Mouse (Mus musculus) neural tube, embryonic 13.5 days (tissue): Measurements from ENCODE around the gene Fbxo6. TPM values are rescaled to one million over a fixed set of nuclear protein-coding genes. Genes with fewer than 3 reads are reported as not detected.
"Not testable (repeated sequence)": the region's sequence is repeated elsewhere in the genome, so short reads cannot be mapped to it uniquely, and the experiment has no call there.

Experiments
- ATAC-seq: fragments of 200-750 bp; cut with Nextera tagmentation; 2 replicates; pipeline ENCODE4 v1.8.0; 2017; ENCODE audit warnings: low read depth, mild to moderate bottlenecking, moderate TSS enrichment, moderate library complexity
- H3K27ac ChIP-seq: fragments of 300-500 bp; sonication (generic); replicated peaks from 2 replicates; pipeline ENCODE4 v1.5.1; 2015; ENCODE audit warnings: moderate library complexity, mild to moderate bottlenecking, inconsistent platforms
- H3K27me3 ChIP-seq: fragments of 300-500 bp; sonication (generic); 2 replicates; pipeline ENCODE4 v1.6.1; 2015; ENCODE audit warnings: mild to moderate bottlenecking, inconsistent platforms
- H3K36me3 ChIP-seq: fragments of 300-500 bp; sonication (generic); 2 replicates; pipeline ENCODE4 v1.6.1; 2015; ENCODE audit warnings: mild to moderate bottlenecking, inconsistent platforms
- H3K4me1 ChIP-seq: fragments of 300-500 bp; sonication (generic); replicated peaks from 2 replicates; pipeline ENCODE4 v1.6.1; 2015; ENCODE audit warnings: inconsistent platforms
- H3K4me2 ChIP-seq: fragments of 300-500 bp; sonication (generic); 2 replicates; pipeline ENCODE4 v1.6.1; 2015; ENCODE audit warnings: inconsistent platforms, mild to moderate bottlenecking, moderate library complexity
- H3K4me3 ChIP-seq: fragments of 300-500 bp; sonication (generic); 2 replicates; pipeline ENCODE4 v1.5.1; 2015; ENCODE audit warnings: mild to moderate bottlenecking, inconsistent platforms
- H3K9ac ChIP-seq: fragments of 300-500 bp; sonication (generic); 2 replicates; pipeline ENCODE4 v1.6.1; 2015; ENCODE audit warnings: moderate library complexity, mild to moderate bottlenecking, inconsistent platforms
- H3K9me3 ChIP-seq: fragments of 300-500 bp; sonication (generic); 2 replicates; pipeline ENCODE4 v1.6.1; 2016; ENCODE audit warnings: inconsistent platforms
- WGBS: fragments of 180-500 bp; shearing (Covaris S2); methylation state at CpG from one replicate; pipeline ENCODE4 v1.1.7; 2015; 5-methylcytosine and 5-hydroxymethylcytosine counted together
- polyA plus RNA-seq: library from polyadenylated mRNA; unstranded; fragments of >200 nt; fragmentation: Nextera tagmentation; extraction: Ambion mirVana; gene quantifications from 2 replicates; pipeline ENCODE4 v1.2.1, GENCODE M21; 2015

The Fbxo6 gene
- 16.4 and 16.6 TPM in 2 replicates for polyA plus RNA-seq

DNA sequence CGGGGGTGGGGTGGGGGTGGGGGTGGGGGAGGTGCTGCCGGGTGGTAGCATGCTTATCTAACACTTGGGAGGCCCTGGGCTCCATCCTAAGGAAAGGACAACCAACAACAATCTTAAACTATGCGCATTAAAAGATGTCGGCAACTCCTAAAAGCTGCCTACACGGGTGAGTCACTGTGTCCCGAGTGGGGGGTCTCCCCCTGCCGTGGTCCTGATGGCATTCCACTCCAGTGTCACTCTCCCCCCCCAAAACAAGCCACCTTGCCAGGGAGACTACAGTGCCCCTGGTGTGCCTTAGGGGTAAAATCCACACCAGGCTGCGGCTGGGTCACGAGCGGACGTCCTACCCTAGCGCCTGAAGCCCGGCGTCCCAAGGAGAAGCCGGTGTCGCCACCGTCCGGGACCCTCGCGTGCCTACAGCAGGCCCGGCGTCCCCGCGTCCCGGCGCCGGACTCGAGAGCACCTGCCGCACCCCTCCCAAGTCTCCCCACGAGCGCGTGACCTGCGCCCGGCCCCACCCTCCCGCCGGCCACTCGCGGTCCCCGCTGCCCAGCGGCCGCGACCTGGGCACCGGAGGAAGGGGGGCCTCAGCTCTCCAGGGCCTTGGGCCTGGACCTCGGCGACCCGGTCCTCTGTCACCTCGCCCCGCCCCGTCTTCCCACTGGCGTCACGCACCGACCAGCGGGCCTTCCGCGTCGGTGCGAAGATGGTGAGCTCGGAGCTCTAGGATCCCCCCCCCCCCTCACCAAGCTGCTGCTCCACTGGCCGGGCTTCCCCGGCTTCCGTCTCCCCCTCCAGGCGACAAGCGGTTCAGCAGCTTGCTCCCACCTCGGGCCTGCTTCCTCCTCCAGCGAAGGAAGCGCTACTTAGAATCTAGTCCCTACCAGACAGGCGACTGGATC lies at the start of gene Fbxo6:
Gene Fbxo6, minus strand, starts transcription at position 874 of the 902 bp plus-strand sequence.
- ATAC-seq: peak; percentile 91
- H3K36me3 ChIP-seq: peaks cover 66% of the 10 kb centered on the region
- WGBS: under 1% methylated on average over 60 of the region's 67 CpGs

DNA sequence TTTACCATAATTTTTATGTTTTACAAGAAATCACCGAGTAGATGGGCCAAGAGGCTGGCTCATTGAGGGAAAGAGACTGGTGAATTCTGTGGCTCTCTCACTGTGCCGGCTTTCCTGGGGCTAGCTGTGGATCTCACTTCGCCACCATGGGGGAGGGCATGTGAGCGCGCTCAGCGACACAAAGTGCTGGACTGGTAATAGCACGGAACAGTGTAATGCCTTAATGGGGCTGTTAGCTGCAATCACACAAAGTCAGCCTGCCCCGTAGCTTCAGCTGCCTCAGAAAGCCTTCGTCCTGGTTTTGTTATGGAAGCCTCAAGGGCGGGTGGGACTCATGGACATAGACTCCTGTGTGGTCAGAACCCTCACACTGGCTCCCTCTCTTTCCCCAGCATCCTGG lies 46.8 kb upstream of the Fbxo6 start:
- H3K27ac ChIP-seq: peak overlapping the region; percentile 46; the same call in 1 of the 2 replicates
- H3K9ac ChIP-seq: peak overlapping the region; percentile 35; the same call in 1 of the 2 replicates
- no peaks in the 10 kb centered on the region for H3K9me3 ChIP-seq
- H3K4me3 ChIP-seq: no peak overlapping the region
- ATAC-seq: no peak
- H3K4me1 ChIP-seq: peaks cover 17% of the 10 kb centered on the region; the same call in 1 of the 2 replicates
- no peaks in the 10 kb centered on the region for H3K36me3 ChIP-seq
- WGBS: 13% methylated on average over 10 of the region's 10 CpGs
- H3K27me3 ChIP-seq: no peaks in the 10 kb centered on the region
- no peak overlapping the region for H3K4me2 ChIP-seq

More for the DNA sequence above, at the start of gene Fbxo6:
- H3K9me3 ChIP-seq: no peaks in the 10 kb centered on the region
- H3K4me2 ChIP-seq: peak within 1 kb of the TSS; percentile 88
- H3K27me3 ChIP-seq: no peaks in the 10 kb centered on the region
- peak within 1 kb of the TSS; percentile 57 for H3K4me3 ChIP-seq
- peak within 1 kb of the TSS; percentile 92 for H3K27ac ChIP-seq
- H3K9ac ChIP-seq: peak within 1 kb of the TSS; percentile 86
- peaks cover 19% of the 10 kb centered on the region for H3K4me1 ChIP-seq

DNA sequence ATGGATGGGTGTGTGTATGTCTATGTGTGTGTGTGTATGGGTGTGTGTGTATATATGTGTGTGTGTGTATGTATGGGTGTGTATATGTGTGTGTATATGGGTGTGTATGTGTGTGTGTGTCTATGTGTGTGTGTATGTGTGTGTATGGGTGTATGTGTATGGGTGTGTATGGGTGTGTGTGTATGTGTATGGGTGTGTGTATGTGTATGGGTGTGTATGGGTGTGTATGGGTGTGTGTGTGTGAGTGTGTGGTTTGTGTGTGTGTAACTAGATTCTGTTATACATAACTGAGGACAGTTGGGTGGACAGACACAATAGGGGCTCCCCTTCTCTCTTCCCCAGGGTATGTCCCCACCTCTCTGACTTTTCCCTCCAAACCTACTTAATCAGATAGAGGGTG lies 42.5 kb upstream of the Fbxo6 start:
- no peaks in the 10 kb centered on the region for H3K9me3 ChIP-seq
- no peaks in the 10 kb centered on the region for H3K36me3 ChIP-seq
- peaks cover 17% of the 10 kb centered on the region for H3K4me1 ChIP-seq
- ATAC-seq: no peak
- no peak overlapping the region for H3K4me2 ChIP-seq
- no peak overlapping the region; the same call in 1 of the 2 replicates for H3K9ac ChIP-seq
- peaks cover 5% of the 10 kb centered on the region; the same call in 1 of the 2 replicates for H3K27me3 ChIP-seq
- no peak overlapping the region for H3K4me3 ChIP-seq
- no peak overlapping the region for H3K27ac ChIP-seq

DNA sequence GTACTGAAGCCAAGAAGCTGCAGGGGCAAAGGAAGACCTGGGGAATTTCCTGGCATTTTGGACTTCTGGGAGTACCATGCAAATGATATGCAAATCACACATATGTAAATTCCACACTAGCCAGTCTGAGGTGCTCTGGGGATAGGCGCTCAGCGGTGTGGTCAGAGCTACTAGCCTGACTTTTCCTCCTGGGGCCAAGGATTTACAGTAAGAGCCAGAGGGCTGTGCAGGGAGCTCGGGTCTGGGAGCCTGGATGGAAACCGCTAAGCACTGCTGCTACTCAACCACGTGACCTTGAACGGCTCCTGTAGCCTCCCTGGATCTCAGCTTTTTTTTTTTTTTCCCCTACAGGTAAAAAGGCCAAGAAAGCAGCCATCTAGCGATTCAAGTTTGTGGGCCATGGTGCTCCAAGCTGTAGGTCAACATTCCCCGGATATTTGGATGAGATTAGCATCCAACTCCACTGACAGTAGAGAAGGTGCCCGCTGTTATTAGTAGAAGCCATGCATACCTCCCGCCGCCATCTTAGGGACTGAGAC lies 40.8 kb upstream of the Fbxo6 start:
- Histone ChIP-seq H3K9ac (no peak overlapping the region), H3K4me2 (no peak overlapping the region; the same call in 1 of the 2 replicates), H3K27ac (peak overlapping the region; percentile 46; the same call in 1 of the 2 replicates), H3K36me3 (no peaks in the 10 kb centered on the region), H3K9me3 (no peaks in the 10 kb centered on the region), H3K4me1 (peaks cover 7% of the 10 kb centered on the region), H3K27me3 (peaks cover 6% of the 10 kb centered on the region; the same call in 1 of the 2 replicates), H3K4me3 (no peak overlapping the region)
- ATAC-seq: 0 out of 2 replicates have a peak, but pooled peaks have one; percentile 27
- WGBS: 32% methylated on average over 11 of the region's 11 CpGs

DNA sequence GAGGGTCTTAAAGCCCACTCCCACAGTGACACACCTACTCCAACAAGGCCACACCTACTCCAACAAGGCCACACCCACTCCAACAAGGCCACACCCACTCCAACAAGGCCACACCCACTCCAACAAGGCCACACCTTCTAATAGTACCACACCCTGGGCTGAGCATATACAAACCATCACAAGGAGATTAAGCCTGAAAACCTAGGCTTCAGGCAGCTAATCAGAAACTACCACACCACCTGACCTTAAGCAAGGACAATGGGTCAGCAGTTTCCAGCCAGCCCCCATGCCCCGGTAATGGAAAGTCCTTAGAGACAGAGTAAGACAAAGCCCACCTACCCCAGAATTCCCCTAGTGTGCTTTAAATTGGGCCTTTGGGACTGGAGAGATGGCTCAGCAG lies 36.8 kb upstream of the Fbxo6 start:
- H3K9ac ChIP-seq, H3K9me3 ChIP-seq, H3K4me3 ChIP-seq, H3K36me3 ChIP-seq, H3K4me2 ChIP-seq, H3K27ac ChIP-seq, ATAC-seq, H3K27me3 ChIP-seq: not testable (repeated sequence)
- peaks cover 19% of the 10 kb centered on the region for H3K4me1 ChIP-seq
- 80% methylated on average over 1 of the region's 1 CpGs for WGBS

DNA sequence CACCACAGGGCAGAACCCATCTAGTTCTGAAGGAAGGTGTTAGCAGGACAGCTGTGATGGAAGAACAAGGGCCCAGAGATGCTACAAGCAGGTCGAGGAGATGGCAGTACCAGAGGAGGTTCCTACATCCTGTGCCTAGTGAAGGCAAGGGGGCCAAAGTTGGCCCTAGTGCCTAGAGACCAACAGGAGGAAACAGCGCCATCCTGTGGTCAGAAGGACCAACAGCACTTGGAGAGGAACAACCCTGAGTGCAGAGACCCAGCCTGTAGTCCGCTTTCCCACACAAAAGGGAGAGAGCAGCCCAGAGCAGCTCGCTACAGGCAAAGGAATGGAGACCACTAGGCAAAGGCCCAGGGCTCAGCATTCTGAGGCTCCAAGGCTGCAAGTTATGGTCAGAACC lies 33.9 kb upstream of the Fbxo6 start:
- H3K27ac ChIP-seq: no peak overlapping the region
- H3K4me2 ChIP-seq: no peak overlapping the region
- H3K4me3 ChIP-seq: no peak overlapping the region
- WGBS: 69% methylated on average over 4 of the region's 4 CpGs
- H3K27me3 ChIP-seq: peaks cover 6% of the 10 kb centered on the region; the same call in 1 of the 2 replicates
- H3K9me3 ChIP-seq: no peaks in the 10 kb centered on the region
- peaks cover 16% of the 10 kb centered on the region for H3K4me1 ChIP-seq
- H3K36me3 ChIP-seq: no peaks in the 10 kb centered on the region
- H3K9ac ChIP-seq: no peak overlapping the region
- no peak for ATAC-seq

DNA sequence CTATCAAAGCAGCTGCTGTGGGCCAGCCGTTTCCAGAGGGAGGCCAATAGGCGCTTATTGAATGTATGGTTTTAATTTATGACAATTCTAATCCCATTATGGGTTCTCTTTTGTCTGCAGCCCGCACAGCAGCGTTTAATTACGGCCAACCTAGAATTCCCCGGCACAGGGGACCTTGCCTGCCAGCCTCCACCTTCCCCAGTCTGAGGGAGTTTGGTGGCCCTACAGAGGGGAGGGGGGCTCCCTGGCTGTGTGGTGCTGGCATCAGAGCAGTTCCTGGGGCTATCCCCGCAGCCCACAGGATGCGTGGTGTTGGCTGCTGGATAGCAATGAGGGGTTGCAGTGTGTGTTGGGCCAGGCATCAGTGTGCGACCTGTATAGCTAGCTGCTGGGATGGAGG lies 32.6 kb upstream of the Fbxo6 start:
- Histone ChIP-seq H3K4me2 (no peak overlapping the region), H3K36me3 (no peaks in the 10 kb centered on the region), H3K27me3 (peaks cover 3% of the 10 kb centered on the region; the same call in 1 of the 2 replicates), H3K27ac (peak overlapping the region; percentile 7; the same call in 1 of the 2 replicates), H3K4me1 (peaks cover 16% of the 10 kb centered on the region), H3K4me3 (no peak overlapping the region), H3K9ac (no peak overlapping the region; the same call in 1 of the 2 replicates), H3K9me3 (no peaks in the 10 kb centered on the region)
- 33% methylated on average over 9 of the region's 9 CpGs for WGBS
- ATAC-seq: peak; percentile 40; the same call in 1 of the 2 replicates

DNA sequence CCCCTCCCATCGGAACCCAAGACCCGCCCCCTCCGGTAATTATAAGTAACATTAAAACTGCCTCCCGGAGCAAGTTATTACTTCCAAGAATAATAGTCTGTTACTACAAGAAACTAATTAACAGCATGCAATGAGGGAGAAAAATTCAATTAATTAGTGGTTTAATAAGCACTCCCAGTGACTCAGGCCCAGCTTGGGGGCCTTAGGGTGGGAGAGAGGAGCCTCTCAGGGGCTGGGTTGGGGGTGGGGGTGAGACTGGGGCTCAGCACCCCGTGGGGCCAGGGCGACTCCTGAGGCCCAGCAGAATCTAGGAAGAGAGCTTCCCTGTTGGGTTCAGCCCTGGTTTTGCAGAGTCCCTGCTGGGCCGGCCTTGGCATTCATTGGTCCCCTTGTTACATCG lies 30.4 kb upstream of the Fbxo6 start:
- Histone ChIP-seq H3K4me3 (no peak overlapping the region), H3K9me3 (no peaks in the 10 kb centered on the region), H3K4me1 (peaks cover 23% of the 10 kb centered on the region), H3K9ac (no peak overlapping the region), H3K27me3 (no peaks in the 10 kb centered on the region), H3K27ac (peak overlapping the region; percentile 62; the same call in 1 of the 2 replicates), H3K4me2 (no peak overlapping the region), H3K36me3 (no peaks in the 10 kb centered on the region)
- 37% methylated on average over 8 of the region's 8 CpGs for WGBS
- ATAC-seq: no peak

DNA sequence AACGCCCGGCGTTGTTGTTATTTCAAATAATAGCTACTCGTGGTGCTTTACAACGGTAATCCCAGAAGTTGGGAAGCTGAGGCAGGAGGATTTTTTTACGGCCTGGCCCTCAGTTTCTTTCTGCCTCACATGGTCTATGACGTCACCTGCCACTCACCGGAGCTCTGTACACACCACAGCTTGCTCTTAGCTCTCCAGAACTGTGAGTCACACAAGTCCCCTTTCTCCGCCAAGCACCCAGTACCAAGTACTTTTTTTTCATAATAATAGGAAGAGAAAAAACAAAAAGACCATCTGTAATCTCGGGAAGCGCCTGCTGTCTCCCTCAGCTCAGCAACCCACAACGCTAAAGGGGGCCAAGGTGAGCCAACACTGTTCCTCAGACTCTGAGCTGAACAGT lies 29.5 kb upstream of the Fbxo6 start:
- Histone ChIP-seq H3K4me3 (no peak overlapping the region), H3K27ac (no peak overlapping the region), H3K36me3 (no peaks in the 10 kb centered on the region), H3K4me2 (no peak overlapping the region), H3K9me3 (no peaks in the 10 kb centered on the region), H3K9ac (no peak overlapping the region), H3K27me3 (no peaks in the 10 kb centered on the region), H3K4me1 (peaks cover 25% of the 10 kb centered on the region)
- WGBS: 88% methylated on average over 12 of the region's 12 CpGs
- no peak for ATAC-seq

DNA sequence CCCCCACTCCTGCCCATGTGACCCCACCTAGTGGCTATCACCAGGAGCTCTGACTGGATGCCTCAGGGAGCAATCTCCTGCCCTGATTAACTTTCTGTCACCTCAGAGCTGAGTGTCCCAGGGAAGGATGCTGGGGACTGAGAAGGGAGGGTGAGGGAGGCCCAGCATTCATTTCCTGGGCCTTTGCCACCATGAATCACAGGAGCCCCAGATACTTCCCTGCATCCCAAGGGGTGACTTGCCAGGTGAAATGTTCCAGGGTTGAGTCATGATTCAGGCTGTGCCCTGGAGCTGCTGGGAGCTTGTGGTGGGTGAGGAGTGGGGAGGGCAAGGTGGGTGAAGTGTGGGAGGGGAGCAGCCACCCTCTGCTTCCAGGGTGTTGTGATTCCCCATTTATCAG lies 25.8 kb upstream of the Fbxo6 start:
- Histone ChIP-seq H3K27me3 (peaks cover 26% of the 10 kb centered on the region), H3K9ac (no peak overlapping the region)

DNA sequence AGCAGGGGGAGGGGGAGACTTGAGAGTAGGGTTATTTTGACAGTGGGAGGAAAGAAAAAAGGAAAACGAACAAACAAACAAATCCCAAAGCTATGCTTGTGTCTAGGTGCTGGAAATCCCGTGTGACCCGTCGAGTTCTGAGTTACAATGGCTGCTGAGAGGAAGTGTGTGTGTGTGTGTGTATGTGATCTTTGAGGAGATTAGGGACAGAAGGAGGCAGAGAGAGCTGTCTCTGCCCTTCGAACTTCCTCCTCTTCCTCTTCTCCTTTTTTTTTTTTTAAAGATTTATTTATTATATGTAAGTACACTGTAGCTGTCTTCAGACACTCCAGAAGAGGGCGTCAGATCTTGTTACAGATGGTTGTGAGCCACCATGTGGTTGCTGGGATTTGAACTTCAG lies 24.7 kb upstream of the Fbxo6 start:
- not testable (repeated sequence) for H3K9me3 ChIP-seq, H3K4me2 ChIP-seq, ATAC-seq, H3K36me3 ChIP-seq, H3K4me3 ChIP-seq, H3K9ac ChIP-seq
- Histone ChIP-seq H3K4me1 (peaks cover 45% of the 10 kb centered on the region), H3K27me3 (peaks cover 36% of the 10 kb centered on the region), H3K27ac (peak overlapping the region; percentile 86; the same call in 1 of the 2 replicates)
- WGBS: 76% methylated on average over 5 of the region's 6 CpGs

More for the DNA sequence above, 25.8 kb upstream of the Fbxo6 start:
- Histone ChIP-seq H3K4me2 (no peak overlapping the region), H3K4me3 (no peak overlapping the region), H3K4me1 (peaks cover 49% of the 10 kb centered on the region), H3K36me3 (no peaks in the 10 kb centered on the region), H3K9me3 (no peaks in the 10 kb centered on the region), H3K27ac (0 out of 2 replicates have a peak overlapping the region, but pooled peaks have one; percentile 23)
- ATAC-seq: no peak

DNA sequence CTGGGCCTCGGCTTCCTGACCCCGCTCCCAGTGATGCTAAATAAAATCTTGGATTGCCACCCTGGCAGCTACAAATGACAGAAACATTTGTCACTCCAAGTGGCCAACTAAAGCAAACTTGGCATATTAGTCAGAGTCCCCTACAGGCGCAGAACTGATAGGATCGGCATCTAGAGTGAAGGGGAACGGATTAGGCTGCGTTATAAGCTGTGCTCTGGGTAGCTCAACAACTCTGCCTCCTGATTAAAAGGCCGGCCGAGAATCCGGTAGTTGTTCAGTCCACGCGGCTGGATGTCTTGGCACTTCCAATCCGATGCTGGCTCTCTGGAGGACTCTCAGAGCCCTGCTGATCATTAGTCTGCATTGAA lies 22.5 kb upstream of the Fbxo6 start:
- H3K36me3 ChIP-seq: no peaks in the 10 kb centered on the region
- peaks cover 47% of the 10 kb centered on the region for H3K27me3 ChIP-seq
- peak overlapping the region; percentile 86 for H3K27ac ChIP-seq
- H3K4me3 ChIP-seq: peak overlapping the region; percentile 22; the same call in 1 of the 2 replicates
- ATAC-seq: no peak
- H3K9me3 ChIP-seq: no peaks in the 10 kb centered on the region
- peak overlapping the region; percentile 57 for H3K9ac ChIP-seq
- peaks cover 45% of the 10 kb centered on the region for H3K4me1 ChIP-seq
- H3K4me2 ChIP-seq: peak overlapping the region; percentile 52
- WGBS: 13% methylated on average over 12 of the region's 12 CpGs
